Mouse (Mus musculus) G1E (cell line): ENCODE measurements around the gene Armh4. TPM values are rescaled to one million over a fixed set of nuclear protein-coding genes. Genes with fewer than 3 reads are reported as not detected.

Experiments
- ATAC-seq: 2 replicates; pipeline ENCODE4 v1.8.0; 2016; ENCODE audit warnings: mild to moderate bottlenecking; ENCODE audit not compliant: insufficient number of reproducible peaks, poor library complexity, low FRiP score, severe bottlenecking; ENCODE audit errors: extremely low read depth
- DNase-seq: peaks from one replicate; pipeline ENCODE4 v3.0.0; 2012; ENCODE audit warnings: low spot score
- H3K27me3 ChIP-seq: 2 replicates; pipeline ENCODE4 v1.6.1; 2012; ENCODE audit warnings: mild to moderate bottlenecking, low read length, inconsistent platforms; ENCODE audit not compliant: insufficient read depth
- H3K36me3 ChIP-seq: replicated peaks from 2 replicates; pipeline ENCODE3; 2012; ENCODE audit warnings: mild to moderate bottlenecking, inconsistent platforms
- H3K4me1 ChIP-seq: 2 replicates; pipeline ENCODE4 v1.6.1; 2012; ENCODE audit warnings: low read depth, low read length, inconsistent platforms, mixed read lengths; ENCODE audit not compliant: insufficient read depth
- H3K4me3 ChIP-seq: 2 replicates; pipeline ENCODE4 v1.5.1; 2012; ENCODE audit warnings: low read depth, mild to moderate bottlenecking, inconsistent platforms, low read length, moderate library complexity, mixed read lengths
- H3K9me3 ChIP-seq: replicated peaks from 2 replicates; pipeline ENCODE4 v1.6.1; 2012; ENCODE audit warnings: inconsistent platforms
- CTCF ChIP-seq: IDR thresholded peaks from 2 replicates; pipeline ENCODE4 v1.5.1; 2012; ENCODE audit warnings: low read depth, low read length, inconsistent platforms, mixed read lengths
- GATA1 ChIP-seq: IDR thresholded peaks from 2 replicates; pipeline ENCODE4 v1.6.1; 2012; ENCODE audit warnings: borderline replicate concordance, low read length, inconsistent platforms, mixed read lengths
- GATA2 ChIP-seq: IDR thresholded peaks from 2 replicates; pipeline ENCODE4 v1.6.1; 2012; ENCODE audit warnings: low read depth, low read length, inconsistent platforms, borderline replicate concordance
- POLR2AphosphoS5 ChIP-seq: IDR thresholded peaks from 2 replicates; pipeline ENCODE4 v1.6.1; 2012; ENCODE audit warnings: low read depth, low read length, inconsistent platforms; ENCODE audit not compliant: insufficient replicate concordance
- TAL1 ChIP-seq: conservative IDR thresholded peaks from 2 replicates; pipeline ENCODE4 v1.6.1; 2012; ENCODE audit warnings: low read depth, low read length, inconsistent platforms, mixed read lengths
- polyA plus RNA-seq: library from polyadenylated mRNA; stranded (reverse); fragments of >175 nt; gene quantifications from 2 replicates; pipeline ENCODE4 v1.2.3, GENCODE M21; 2012
- total RNA-seq, 2 experiments: library from RNA; stranded (forward) in 1 of 2; stranded (reverse) in 1 of 2; fragments of 200-1000 nt in 1 of 2; fragments of >200 nt in 1 of 2; fragmentation: Nextera tagmentation in 1 of 2; gene quantifications; 2 replicates each; pipeline ENCODE4 v1.2.3; 2014 to 2017

The Armh4 gene
- total and polyA plus RNA-seq, 3 experiments: 0.16 TPM; not detected in 2

- no peak for TF ChIP-seq CTCF
- no peak for TF ChIP-seq GATA2
- TF ChIP-seq TAL1: no peak
- TF ChIP-seq GATA1: no peak
- no peak for TF ChIP-seq POLR2AphosphoS5
- Histone ChIP-seq H3K4me1 (no peaks in the 10 kb centered on the region), H3K36me3 (no peaks in the 10 kb centered on the region), H3K4me3 (no peak overlapping the region), H3K9me3 (no peaks in the 10 kb centered on the region), H3K27me3 (no peaks in the 10 kb centered on the region)
- ATAC-seq: no peak
- DNase-seq: no peak
Observed at GRCm38 (mm10) chr14:49771746-49772145, 11.4 kb downstream of the Armh4 start.

- no peak for TF ChIP-seq POLR2AphosphoS5
- no peak for TF ChIP-seq GATA2
- no peak for TF ChIP-seq CTCF
- no peak for TF ChIP-seq GATA1
- no peak for TF ChIP-seq TAL1
- DNase-seq (no peak), ATAC-seq (no peak)
- Histone ChIP-seq H3K36me3 (no peaks in the 10 kb centered on the region), H3K27me3 (no peaks in the 10 kb centered on the region), H3K9me3 (no peaks in the 10 kb centered on the region), H3K4me3 (no peak overlapping the region), H3K4me1 (no peaks in the 10 kb centered on the region)
Observed at GRCm38 (mm10) chr14:49766601-49767000, 16.6 kb downstream of the Armh4 start.

- TF ChIP-seq GATA2 (no peak), CTCF (no peak), TAL1 (no peak), GATA1 (no peak), POLR2AphosphoS5 (no peak)
- no peak for ATAC-seq
- no peak overlapping the region for H3K4me3 ChIP-seq
- no peaks in the 10 kb centered on the region for H3K4me1 ChIP-seq
- no peaks in the 10 kb centered on the region for H3K36me3 ChIP-seq
- DNase-seq: no peak
- H3K27me3 ChIP-seq: no peaks in the 10 kb centered on the region
- H3K9me3 ChIP-seq: no peaks in the 10 kb centered on the region
Observed at GRCm38 (mm10) chr14:49755845-49756244, 27.3 kb downstream of the Armh4 start.

GRCm38 (mm10) chr14:49752614-49753013 is 30.6 kb downstream of the Armh4 start:
- Histone ChIP-seq H3K36me3 (no peaks in the 10 kb centered on the region), H3K4me1 (no peaks in the 10 kb centered on the region), H3K9me3 (no peaks in the 10 kb centered on the region), H3K4me3 (no peak overlapping the region), H3K27me3 (no peaks in the 10 kb centered on the region)
- no peak for DNase-seq
- ATAC-seq: no peak
- TF ChIP-seq GATA2 (no peak), TAL1 (no peak), CTCF (no peak), POLR2AphosphoS5 (no peak)

GRCm38 (mm10) chr14:49745874-49746273 is 37.3 kb downstream of the Armh4 start:
- Histone ChIP-seq H3K27me3 (no peaks in the 10 kb centered on the region), H3K36me3 (no peaks in the 10 kb centered on the region), H3K4me3 (no peak overlapping the region), H3K9me3 (no peaks in the 10 kb centered on the region), H3K4me1 (no peaks in the 10 kb centered on the region)
- ATAC-seq (no peak), DNase-seq (no peak)
- no peak for TF ChIP-seq CTCF
- no peak for TF ChIP-seq POLR2AphosphoS5
- no peak for TF ChIP-seq GATA1
- no peak for TF ChIP-seq GATA2
- no peak for TF ChIP-seq TAL1

GRCm38 (mm10) chr14:49743946-49744526 is 39.1 kb downstream of the Armh4 start:
- Histone ChIP-seq H3K36me3 (no peaks in the 10 kb centered on the region), H3K4me1 (no peaks in the 10 kb centered on the region), H3K4me3 (no peak overlapping the region), H3K27me3 (no peaks in the 10 kb centered on the region), H3K9me3 (no peaks in the 10 kb centered on the region)
- DNase-seq: no peak
- TF ChIP-seq TAL1 (no peak), POLR2AphosphoS5 (no peak), GATA2 (no peak), CTCF (no peak), GATA1 (no peak)
- ATAC-seq: no peak

GRCm38 (mm10) chr14:49739328-49739727 is 43.9 kb downstream of the Armh4 start:
- H3K9me3 ChIP-seq: 0 out of 2 replicates have a peak, but pooled peaks cover 3% of the 10 kb centered on the region
- H3K27me3 ChIP-seq: no peaks in the 10 kb centered on the region
- H3K4me3 ChIP-seq: no peak overlapping the region
- no peaks in the 10 kb centered on the region for H3K36me3 ChIP-seq
- DNase-seq (no peak), ATAC-seq (no peak)
- TF ChIP-seq POLR2AphosphoS5: no peak
- no peak for TF ChIP-seq CTCF
- no peak for TF ChIP-seq GATA1
- TF ChIP-seq GATA2: no peak
- no peak for TF ChIP-seq TAL1
- no peaks in the 10 kb centered on the region for H3K4me1 ChIP-seq
